Mouse (Mus musculus) lung, postnatal 0 days (tissue): ENCODE results near the gene Hrc.

ENCODE experiments used
- CTCF ChIP-seq: IDR thresholded peaks from 2 replicates; pipeline ENCODE4 v1.5.1; 2016; ENCODE audit warnings: antibody characterized with exemption, mild to moderate bottlenecking
- EP300 ChIP-seq: IDR thresholded peaks from 2 replicates; pipeline ENCODE4 v1.6.1; 2016; ENCODE audit warnings: antibody characterized with exemption, mild to moderate bottlenecking, control low read depth

GRCm38 (mm10) chr7:45356087-45356486, 21.0 kb downstream of the Hrc start:
- TF ChIP-seq CTCF (no peak), EP300 (no peak)
